Mouse (Mus musculus) erythroblast, embryonic 14.5 days (primary cell): ENCODE measurements around the gene Prdx1.

Experiments used
- GATA1 ChIP-seq: IDR thresholded peaks from 2 replicates; pipeline ENCODE4 v1.6.1; 2012; ENCODE audit warnings: low read length, inconsistent platforms, mixed read lengths
- TAL1 ChIP-seq: IDR thresholded peaks from 3 replicates; pipeline ENCODE4 v1.6.1; 2012; ENCODE audit warnings: low read length, inconsistent platforms, mixed read lengths

- no peak for TF ChIP-seq GATA1
- TF ChIP-seq TAL1, result no peak
Measured at GRCm38 (mm10) chr4:116721098-116721628, 35.8 kb downstream of the Prdx1 start.
